Mouse (Mus musculus) urinary bladder, adult 2 months (tissue): ENCODE measurements around the gene Luzp1. TPM values are rescaled to one million over a fixed set of nuclear protein-coding genes. Genes with fewer than 3 reads are reported as not detected.

ENCODE experiments used
- DNase-seq: peaks from one replicate; pipeline ENCODE4 v3.0.0; 2022; ENCODE audit warnings: low spot score
- polyA plus RNA-seq: library from polyadenylated mRNA; depleted of rRNA; stranded (reverse); fragments of >200 nt; gene quantifications from 2 replicates; pipeline ENCODE4 v1.2.3, GENCODE M21; 2012

The Luzp1 gene
- polyA plus RNA-seq, 1 experiment: 26.2 TPM

DNA sequence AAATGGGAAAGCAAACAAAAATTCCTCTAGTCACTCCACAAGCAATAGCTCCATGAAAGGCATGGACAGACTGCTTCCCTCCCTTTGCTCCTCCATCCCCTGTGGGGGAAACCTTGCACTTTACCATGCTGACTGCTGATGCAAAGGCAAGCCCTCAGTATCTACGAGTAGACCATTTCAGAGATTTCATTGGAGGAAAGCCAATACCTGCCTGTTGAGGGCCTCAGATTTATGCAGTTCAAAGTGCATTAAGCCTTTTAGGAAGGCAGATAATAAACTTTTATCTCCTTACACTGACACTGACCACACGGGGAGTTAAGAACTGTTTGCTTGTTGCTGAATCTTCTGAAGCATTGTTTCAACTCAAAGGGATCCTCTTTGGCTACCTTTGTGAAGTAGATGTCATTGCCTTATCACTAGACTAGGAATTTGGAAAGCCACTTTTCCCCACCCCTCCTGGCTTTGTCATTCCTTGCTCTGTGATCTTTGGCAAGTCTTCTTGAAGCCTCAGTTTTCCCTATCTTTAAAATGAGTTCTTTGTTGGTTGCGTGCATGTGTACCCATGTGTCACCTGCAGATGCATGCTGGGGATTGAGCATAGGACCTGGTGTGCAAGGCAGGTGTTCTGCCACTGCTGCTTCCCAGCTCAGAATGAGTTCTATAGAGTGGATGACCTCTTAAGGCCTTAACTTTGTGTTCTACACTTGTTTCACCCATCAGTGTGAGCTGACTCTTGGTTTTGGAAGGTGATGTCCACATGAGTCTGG lies 76.9 kb downstream of the Luzp1 start:
- DNase-seq: no peak

DNA sequence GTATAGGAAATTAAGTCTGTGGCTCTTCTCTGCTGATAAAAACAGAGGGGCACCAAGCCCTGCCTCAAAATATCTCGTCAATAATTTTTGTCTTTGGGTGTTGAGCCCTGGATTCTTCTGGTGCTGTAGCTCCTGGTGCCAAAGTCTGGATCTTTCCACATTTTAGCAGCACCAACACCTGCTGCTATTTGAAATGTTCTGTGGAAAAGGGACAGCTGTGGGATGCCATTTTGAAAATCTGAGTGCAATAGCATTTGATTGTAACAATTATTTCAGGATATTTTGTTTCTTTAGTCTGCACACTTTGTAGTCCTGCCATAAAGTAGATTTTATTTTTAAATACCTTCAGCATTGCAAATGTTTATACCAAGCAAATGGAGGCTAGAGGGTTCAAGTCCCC lies 78.2 kb downstream of the Luzp1 start:
- no peak for DNase-seq

DNA sequence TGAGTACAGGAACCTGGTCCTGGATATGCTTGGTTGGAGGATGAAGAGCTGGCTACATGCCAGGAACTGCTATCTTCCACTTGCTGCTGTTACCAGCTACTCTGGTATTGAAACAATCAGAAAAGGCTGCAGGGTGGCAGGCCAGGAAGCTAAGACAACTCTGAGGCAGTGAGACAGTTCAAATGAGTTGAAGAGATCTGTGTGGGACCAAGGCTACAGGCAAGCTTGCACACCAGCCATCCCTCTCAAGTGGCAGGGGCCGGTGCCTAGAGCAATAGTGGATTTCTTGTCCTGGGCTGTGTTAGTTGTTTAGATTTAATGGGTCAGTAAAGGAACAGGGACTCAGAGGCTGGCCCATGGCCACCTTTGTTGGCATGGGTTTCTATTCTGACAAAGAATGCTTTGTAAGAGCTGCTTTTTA lies 78.8 kb downstream of the Luzp1 start:
- no peak for DNase-seq

DNA sequence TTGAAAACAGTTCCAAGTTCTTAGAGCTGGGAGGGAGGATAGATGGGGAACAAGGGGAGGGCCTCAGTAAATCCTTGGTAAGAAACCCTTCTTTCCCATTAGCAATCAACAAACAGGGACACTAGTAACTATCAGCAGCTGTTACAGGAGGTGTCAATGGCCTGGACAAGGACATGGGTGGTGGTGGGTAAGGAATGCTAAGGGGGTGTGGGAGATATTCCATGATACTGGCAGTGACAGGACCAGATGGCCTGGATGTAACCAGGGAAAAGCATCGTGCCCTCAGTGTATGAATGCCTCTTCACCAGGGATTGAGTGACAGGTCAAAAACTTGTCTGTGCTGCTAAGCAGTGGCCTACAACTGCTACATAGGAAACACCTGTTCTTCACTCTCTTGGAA lies 83.5 kb downstream of the Luzp1 start:
- no peak for DNase-seq

DNA sequence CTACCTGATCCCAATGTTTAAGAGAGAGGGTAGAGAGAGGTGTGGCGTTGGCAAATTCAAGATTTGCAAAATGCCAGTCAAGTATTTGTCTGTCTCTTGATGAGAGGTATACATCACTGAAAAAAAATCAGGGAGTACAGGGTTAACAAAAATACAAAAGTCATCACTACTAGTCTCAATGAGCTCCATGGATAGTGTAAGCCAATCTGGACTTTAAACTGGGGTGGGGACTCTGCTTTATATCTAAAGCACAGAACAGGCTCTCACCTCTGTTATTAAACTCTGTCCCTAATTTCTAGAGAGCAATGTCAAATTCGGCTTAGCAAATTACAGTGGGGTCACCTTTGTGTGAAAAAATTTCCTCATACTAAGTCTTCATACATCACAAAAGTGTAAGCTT lies 88.1 kb downstream of the Luzp1 start:
- no peak for DNase-seq

DNA sequence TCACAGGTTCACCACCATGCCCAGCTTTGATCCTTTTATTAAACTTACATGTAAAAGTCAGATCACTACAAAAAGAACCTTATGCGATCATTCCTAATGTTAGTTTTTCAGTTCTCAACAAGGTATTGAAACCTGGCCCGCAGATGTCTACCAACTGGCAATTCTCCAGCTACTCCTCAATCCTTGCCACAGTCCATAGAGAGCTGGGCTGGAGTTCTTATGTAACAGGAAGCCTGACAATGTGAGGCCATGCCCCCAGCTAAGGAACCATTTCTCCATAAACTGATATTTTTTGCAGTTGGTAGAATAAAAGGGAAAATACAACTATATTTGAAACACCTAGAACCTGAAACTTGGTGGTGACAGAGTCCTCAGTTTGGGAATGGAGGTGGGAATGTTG lies 90.1 kb downstream of the Luzp1 start:
- DNase-seq: no peak

DNA sequence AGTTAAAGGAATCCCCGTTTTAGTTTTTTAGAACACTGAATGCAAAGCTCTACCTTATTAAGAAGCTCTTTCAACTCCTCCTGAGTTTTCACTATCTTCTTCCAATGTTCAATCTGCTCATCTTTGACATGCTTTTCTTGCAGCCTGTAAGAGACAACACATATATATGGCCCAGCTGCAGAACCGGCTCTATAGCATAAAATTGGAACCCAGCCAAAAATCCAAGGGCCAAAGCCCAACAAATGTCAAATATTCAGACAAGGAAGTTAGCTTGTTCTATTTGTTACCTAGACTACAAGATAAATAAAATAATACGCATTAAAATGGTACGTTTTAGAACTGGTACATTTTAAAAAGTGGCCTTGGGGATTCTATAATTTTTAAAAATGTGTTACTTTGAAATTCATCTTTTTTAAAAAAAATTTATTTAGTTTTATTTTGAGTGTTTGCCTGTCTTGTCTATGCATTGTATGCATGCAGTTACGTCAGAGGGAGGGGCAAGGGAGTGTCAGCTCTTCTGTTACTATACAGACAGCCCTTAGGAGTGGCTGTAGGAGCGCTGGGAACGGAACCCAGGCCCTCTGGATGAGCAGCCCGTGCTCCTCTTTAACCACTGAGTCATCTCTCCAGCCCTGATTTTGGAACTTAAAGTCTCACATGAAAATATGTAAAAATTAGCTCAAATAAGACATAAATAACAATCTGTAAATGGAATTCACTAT lies 90.9 kb downstream of the Luzp1 start:
- DNase-seq: no peak

DNA sequence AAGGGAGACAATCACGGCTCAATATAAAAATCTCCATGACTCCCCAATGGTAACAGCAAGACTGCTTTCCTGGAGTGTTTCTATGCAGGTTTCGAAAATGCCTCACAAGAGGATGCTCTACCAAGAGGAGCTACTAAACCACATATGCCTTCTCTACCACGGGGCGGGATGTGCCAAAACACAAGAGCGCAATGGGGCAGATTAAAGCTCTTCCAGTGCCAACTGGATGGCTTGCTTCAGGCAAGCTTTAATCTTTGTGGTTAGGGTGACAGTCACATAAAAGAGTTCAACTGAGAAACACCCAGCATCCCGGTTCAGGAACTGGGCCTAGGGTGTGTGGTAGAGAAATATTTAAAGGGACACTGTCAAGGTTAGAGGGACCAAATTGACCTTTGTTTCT lies 93.2 kb downstream of the Luzp1 start:
- no peak for DNase-seq

DNA sequence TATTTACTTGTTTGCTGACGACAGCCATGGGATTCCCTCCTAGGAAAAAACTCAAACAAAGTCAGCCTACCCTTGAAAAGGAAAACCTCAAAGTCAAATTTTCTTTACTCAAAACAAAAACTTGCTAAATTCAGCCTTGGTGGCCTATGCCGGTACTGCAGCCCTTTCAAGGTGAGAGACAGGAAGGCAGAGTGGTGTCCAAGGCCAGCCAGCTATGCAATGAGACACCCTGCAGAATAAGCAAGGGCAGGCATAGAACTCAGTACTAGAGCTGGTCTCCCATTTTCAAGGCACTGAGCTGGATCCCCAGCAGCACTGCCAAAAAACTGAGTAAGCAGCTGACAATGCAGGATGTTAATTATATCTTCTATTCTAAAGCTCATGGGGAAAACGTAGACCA lies 99.1 kb downstream of the Luzp1 start:
- no peak for DNase-seq

DNA sequence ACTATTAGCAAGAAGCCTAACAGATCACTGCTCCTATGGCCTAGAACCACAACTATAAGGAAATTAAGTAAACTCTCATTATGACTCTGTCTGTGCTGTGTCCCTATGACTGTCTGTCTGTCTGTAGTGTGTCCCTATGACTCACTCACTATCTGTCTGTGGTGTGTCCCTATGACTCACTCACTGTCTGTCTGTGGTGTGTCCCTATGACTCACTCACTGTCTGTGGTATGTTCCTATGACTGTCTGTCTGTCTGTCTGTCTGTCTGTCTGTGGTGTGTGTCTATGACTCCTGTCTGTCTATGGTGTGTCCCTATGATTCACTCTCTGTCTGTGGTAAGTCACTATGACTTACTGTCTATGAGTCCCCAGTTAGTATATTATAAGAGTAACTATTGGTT lies 100.4 kb downstream of the Luzp1 start:
- DNase-seq: no peak

DNA sequence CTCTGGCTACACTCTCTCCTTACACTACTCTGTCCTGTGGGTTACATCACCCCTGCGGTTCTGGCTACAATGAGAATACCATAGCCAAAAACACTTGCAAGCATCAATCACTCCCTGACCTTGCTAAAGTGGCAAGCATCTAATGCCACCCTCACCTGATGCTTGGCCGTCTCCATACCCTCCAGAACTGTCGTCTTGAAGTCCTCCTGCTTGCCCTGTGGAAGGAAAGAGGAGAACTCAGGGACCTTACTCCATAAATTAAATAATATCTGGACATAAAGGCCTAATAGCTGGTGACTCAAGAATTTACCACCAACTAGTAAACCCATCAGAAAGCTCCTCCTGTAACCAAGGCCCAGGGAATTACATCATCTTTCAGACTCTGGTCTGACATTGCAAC lies 112.3 kb downstream of the Luzp1 start:
- no peak for DNase-seq

DNA sequence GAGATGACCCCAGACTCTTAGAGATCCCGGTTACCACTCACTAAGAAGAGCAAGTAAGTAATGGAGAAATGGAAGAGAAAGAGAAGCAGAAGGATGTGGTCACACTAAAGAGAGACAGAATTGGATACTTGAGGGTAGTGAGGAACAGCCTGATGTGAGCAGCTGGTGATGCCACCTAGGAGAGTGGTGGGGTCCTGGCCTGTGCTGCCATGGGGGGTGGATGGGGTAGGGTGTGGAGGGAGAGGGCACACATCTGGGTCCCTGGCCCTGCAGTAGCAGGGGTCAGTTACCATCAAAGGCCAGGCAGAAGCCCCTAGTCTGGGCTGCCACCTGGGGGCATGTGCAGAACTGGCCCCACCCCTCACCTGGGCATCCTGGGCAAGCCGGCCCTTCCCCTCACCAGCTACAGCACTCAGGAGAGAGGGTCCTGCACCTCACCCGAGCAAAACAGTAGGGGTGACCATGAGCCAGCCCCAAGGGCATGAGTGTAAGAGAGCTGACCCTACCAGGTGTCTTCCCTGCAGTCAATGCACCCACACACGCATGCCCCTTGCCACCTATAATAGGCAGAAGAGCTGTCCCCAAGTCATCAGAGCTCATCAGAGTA lies 117.8 kb downstream of the Luzp1 start:
- no peak for DNase-seq

DNA sequence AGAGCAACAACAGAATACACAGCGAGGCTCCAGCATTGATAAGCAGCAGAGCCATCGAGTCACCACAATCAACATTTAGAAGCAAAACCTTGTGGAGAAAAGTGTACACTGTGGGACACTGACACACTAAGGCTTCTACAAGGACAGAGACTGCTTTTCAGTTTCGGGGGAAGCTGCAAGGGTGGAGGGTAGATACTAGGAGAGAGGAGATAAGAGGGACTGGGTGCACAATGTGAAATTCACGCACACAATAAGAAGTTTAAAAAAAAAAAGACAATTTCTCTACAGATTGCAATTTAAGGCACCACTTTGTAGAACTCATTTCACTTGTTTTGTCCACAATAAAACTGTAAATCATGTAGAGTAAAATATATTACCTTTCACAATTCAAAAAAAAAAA lies 118.4 kb downstream of the Luzp1 start:
- no peak for DNase-seq

DNA sequence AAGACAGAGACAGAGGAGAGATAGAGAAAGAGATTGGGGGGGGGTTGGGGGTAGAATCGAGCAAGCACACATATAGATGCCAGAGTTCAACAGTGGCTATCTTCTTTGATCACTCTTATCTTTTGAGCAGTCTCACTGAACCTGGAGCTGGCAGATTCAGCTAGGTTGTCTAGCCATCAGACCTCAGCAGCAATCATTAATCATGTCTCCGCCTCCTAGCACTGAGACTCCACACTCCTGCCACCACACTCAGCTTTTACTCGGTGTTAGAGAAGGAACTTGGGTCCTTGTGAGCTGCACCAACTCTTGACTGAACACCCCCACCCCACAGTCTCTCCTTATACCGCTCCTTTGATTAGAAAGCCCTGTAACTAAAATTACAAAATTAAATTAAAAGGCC lies 122.5 kb downstream of the Luzp1 start:
- no peak for DNase-seq

DNA sequence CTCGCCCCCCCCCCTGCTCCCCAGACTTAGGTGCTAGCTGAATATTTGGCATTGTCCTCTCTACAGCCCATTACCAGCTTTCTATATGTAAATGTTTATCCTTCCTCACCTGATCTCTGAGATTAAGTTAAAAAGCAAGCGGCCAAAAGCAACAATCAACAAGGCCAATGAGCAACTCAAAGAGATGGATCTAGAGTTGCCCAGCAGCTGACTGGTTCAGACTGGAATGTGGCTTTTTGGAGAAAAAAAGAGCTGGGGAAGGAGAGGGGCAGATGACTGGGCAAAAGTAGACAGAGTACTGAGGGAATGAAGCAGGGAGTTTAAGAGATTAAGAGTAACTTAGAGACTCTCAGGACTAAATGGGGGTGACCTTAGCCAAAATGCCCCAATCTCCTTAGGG lies 124.4 kb downstream of the Luzp1 start:
- DNase-seq: no peak

DNA sequence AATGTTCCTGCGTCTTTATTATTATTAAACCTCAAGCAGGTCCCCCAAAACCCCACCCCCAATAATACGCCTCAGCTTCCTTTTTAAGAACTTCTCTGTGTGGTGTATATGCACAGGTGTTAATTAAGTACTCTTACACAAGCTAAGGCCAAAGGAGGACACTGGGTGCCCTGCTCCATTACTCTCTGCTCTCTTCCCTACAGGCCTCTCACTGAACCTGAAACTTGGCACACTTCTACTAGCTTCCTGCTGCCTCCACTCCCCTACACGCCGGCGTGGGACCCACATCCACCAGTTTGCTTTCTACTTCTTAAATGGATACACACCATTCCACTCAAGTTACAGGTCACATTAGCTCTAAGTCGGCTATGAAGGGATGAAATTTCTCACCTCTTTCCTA lies 125.7 kb downstream of the Luzp1 start:
- no peak for DNase-seq

DNA sequence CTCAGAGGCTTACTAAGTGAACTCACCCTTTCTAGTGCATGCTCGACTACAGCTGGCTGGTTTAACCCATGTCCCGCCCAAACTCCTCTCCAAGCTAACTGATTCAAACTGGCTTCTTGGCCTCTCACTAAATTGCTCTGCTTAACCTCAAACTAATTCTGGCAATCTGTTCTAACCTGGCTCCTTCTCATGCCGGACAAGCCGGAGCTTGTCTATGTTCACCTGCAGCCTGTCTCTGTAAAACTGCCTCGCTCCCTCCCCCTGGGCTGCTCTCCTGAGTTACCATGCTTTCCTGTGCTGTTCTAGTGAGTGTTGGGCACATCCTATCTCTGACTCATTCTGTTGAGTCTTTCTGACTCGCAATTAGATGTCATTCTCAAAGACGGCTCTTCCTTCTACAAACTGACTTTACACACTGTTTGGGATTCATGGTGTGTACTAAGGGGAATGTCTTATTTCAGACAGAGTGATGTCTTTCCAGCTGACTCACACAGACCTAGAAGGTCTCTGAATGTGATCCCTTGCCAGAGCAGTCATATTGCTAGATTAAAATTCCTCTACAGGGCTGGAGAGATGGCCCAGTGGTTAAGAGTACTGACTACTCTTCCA lies 128.8 kb downstream of the Luzp1 start:
- no peak for DNase-seq

DNA sequence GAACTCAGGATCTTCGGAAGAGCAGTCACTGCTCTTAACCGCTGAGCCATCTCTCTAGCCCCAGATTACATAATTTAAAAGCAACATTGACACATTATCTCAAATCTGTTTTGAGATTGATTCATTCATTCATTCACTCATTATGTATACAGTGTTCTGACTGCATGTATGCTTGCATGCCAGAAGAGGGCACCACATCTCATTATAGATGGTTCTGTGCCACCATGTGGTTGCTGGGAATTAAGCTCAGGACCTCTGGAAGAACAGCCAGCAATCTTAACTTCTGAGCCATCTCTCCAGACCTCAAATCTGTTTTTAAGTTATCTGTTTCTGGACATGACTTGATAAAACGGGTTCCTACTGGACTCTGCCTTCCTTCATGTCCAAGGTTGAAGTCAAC lies 130.3 kb downstream of the Luzp1 start:
- DNase-seq: no peak

DNA sequence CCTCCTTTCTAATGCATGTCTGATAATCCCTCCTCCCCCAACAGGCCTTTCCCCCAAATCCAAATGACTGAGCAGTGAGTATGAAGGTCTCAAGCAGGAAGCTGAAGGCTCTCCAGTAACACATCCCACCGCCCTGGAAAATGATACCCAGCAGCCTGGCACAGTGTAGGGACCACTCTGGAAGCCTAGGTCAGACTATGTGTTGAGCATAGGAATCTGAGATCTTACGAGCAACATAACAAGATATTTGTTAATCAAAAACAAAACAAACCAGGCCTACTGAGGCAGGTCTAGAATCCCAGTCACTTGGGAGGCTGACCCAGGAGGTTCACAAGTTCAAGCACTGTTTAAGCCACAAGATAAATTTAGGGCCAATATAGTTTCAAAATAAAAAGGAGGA lies 131.0 kb downstream of the Luzp1 start:
- DNase-seq: no peak

DNA sequence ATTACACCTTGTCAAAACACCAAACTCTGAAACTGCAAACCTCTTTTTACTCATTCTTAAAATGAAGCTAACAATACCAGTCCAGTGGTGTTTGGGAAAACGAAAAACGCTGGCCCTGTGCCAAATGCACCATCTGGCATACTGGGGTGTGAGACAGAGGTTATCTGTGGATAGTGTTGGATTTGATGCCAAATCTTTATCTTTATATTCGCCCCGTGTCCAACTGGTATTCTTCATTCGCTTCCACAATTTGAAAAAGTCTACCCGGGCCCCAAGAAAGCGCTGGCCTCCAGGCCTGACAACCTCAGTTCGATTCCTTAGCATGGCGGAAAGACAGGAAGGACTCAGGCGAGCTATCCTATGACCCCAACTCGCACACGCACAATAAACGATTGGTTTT lies 131.9 kb downstream of the Luzp1 start:
- DNase-seq: peak; percentile 33

DNA sequence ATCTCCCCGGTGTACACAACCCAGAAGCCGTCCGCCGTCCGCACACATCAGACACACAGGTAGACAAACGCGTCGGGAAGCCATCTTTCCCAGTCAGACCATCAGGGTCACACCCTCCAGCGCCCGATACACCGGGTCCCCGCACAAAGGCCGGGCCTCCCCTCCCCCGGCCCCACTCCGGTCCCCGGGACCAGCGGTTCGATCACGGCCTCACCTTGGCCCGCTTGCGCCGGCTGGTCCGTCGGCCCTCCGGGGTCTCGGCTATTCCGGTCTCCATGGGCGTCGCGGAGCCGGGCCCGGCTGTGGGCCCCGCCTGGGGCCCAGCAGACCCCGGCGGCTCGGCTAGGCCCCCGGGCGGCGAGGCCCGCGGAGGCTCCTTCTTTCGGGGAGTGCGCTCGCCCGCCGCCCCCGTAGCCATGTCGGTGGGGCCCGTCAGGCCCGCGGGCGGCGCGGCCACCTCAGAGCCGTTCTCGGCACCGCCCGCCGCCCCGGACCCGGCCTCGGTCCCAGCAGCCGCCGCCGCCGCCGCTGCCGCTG lies 132.5 kb downstream of the Luzp1 start:
- DNase-seq: peak; percentile 55

DNA sequence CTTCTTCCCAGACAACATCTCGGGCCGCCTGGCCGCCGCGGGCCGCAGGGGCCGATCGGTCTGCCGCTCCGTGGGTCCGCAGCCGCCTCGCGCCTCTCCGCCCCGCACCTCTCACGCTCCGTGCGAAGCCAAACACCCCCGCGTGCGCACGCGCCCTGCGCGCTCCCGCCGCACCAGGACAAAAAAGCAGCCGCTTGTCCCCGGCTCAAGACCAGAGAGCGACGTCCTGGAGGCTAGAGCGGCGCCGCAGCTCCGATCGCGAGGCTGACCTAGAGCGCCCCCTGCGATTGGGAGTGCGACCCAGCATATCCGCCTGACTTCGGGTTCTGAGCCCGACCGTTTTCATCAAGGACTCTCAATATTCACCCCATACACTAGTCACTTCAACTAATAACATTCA lies 133.0 kb downstream of the Luzp1 start, which contains the start of gene Kdm1a:
Gene Kdm1a, minus strand, starts transcription at position 156 of the 400 bp plus-strand sequence.
- peak; percentile 92 for DNase-seq
